Mouse (Mus musculus): ENCODE measurements around the gene Lonp1.

GRCm38 (mm10) chr17:56566293-56566692 is 60.4 kb downstream of the Lonp1 start:
- TF ChIP-seq CTCF (IDR thresholded peaks at IDR 0.05) (no peak), EP300 (IDR thresholded peaks at IDR 0.05) (no peak)
